Mouse (Mus musculus) mesoderm, embryonic 11.5 days (tissue): ENCODE data around the gene Camk2d.

Experiments
- DNase-seq: peaks from one replicate; pipeline ENCODE4 v3.0.0-alpha.2; 2012; ENCODE audit warnings: low read depth, low spot score

Camk2d gene

GRCm38 (mm10) chr3:126690627-126691505 lies 94.8 kb downstream of the Camk2d start:
- no peak for DNase-seq

GRCm38 (mm10) chr3:126691565-126691964 lies 95.5 kb downstream of the Camk2d start:
- no peak for DNase-seq

- DNase-seq, result no peak
Observed at GRCm38 (mm10) chr3:126692797-126693196, 96.7 kb downstream of the Camk2d start.

- DNase-seq, result peak; percentile 51
Observed at GRCm38 (mm10) chr3:126693302-126693701, 97.2 kb downstream of the Camk2d start.

- DNase-seq, result peak; percentile 82
Observed at GRCm38 (mm10) chr3:126695456-126696293, 99.6 kb downstream of the Camk2d start.

GRCm38 (mm10) chr3:126696620-126697019 lies 100.5 kb downstream of the Camk2d start:
- DNase-seq, result no peak

GRCm38 (mm10) chr3:126699740-126700139 lies 103.6 kb downstream of the Camk2d start:
- DNase-seq, result no peak

GRCm38 (mm10) chr3:126701067-126701466 lies 105.0 kb downstream of the Camk2d start:
- no peak for DNase-seq

GRCm38 (mm10) chr3:126701586-126701985 lies 105.5 kb downstream of the Camk2d start:
- no peak for DNase-seq

- DNase-seq, result no peak
Observed at GRCm38 (mm10) chr3:126705490-126705889, 109.4 kb downstream of the Camk2d start.

GRCm38 (mm10) chr3:126714281-126714680 lies 118.2 kb downstream of the Camk2d start:
- DNase-seq, result no peak

GRCm38 (mm10) chr3:126723021-126723449 lies 126.9 kb downstream of the Camk2d start:
- no peak for DNase-seq

- DNase-seq, result no peak
Observed at GRCm38 (mm10) chr3:126723458-126723857, 127.4 kb downstream of the Camk2d start.

- no peak for DNase-seq
Observed at GRCm38 (mm10) chr3:126725647-126726046, 129.5 kb downstream of the Camk2d start.

GRCm38 (mm10) chr3:126727387-126727786 lies 131.3 kb downstream of the Camk2d start:
- no peak for DNase-seq

GRCm38 (mm10) chr3:126730411-126730810 lies 134.3 kb downstream of the Camk2d start:
- DNase-seq, result no peak

GRCm38 (mm10) chr3:126732323-126732722 lies 136.2 kb downstream of the Camk2d start:
- DNase-seq, result no peak

- no peak for DNase-seq
Observed at GRCm38 (mm10) chr3:126734533-126734932, 138.4 kb downstream of the Camk2d start.

GRCm38 (mm10) chr3:126735211-126735610 lies 139.1 kb downstream of the Camk2d start:
- DNase-seq, result no peak

GRCm38 (mm10) chr3:126737128-126737527 lies 141.0 kb downstream of the Camk2d start:
- DNase-seq, result no peak

GRCm38 (mm10) chr3:126740146-126740545 lies 144.0 kb downstream of the Camk2d start:
- DNase-seq, result no peak

GRCm38 (mm10) chr3:126744432-126745133 lies 148.5 kb downstream of the Camk2d start:
- DNase-seq, result no peak
